Mouse (Mus musculus) gastrocnemius, postnatal 4 days (tissue): ENCODE measurements around the gene Hist1h1a. TPM values are rescaled to one million over a fixed set of nuclear protein-coding genes. Genes with fewer than 3 reads are reported as not detected.
"Not testable (repeated sequence)": the region's sequence is repeated elsewhere in the genome, so short reads cannot be mapped to it uniquely, and the experiment has no call there.

Experiments used
- DNase-seq, 2 experiments: peaks; one replicate each; pipeline ENCODE4 v3.0.0; 2021 to 2022; ENCODE audit warnings: low spot score in 2 of 2, mixed read lengths in 2 of 2
- long read RNA-seq, 2 experiments: library from polyadenylated mRNA; stranded (forward); transcript quantifications; one replicate each; pipeline ENCODE4 v2.0.0; 2021
- total RNA-seq, 2 experiments: library from RNA; stranded (reverse); gene quantifications; 2 replicates each; pipeline ENCODE4 v1.2.3; 2021

Hist1h1a gene
- 100 to 1,000 TPM; 271 to 321 TPM for total RNA-seq
- long read RNA-seq, experiment 1: 0 reads
- long read RNA-seq, experiment 2: 0 reads

GRCm38 (mm10) chr13:23763586-23764323, at the start of gene Hist1h1a:
TSS of gene Hist1h1a (plus strand) at chr13:23763666.
- DNase-seq: peak; percentile 64 to 85

- no peak for DNase-seq
These were observed 47.0 kb upstream of the Hist1h1a start for GRCm38 (mm10) chr13:23716261-23717042.

- DNase-seq: no peak
These were observed 46.3 kb upstream of the Hist1h1a start for GRCm38 (mm10) chr13:23717176-23717575.

GRCm38 (mm10) chr13:23717593-23718245, 45.7 kb upstream of the Hist1h1a start:
- DNase-seq: not testable (repeated sequence)

GRCm38 (mm10) chr13:23724239-23724638, 39.2 kb upstream of the Hist1h1a start:
- DNase-seq: no peak

- DNase-seq: no peak
These were observed 38.3 kb upstream of the Hist1h1a start for GRCm38 (mm10) chr13:23725213-23725612.

- no peak for DNase-seq
These were observed 34.8 kb upstream of the Hist1h1a start for GRCm38 (mm10) chr13:23728472-23729191.

- no peak for DNase-seq
These were observed 34.3 kb upstream of the Hist1h1a start for GRCm38 (mm10) chr13:23729192-23729525.

- no peak for DNase-seq
These were observed 33.8 kb upstream of the Hist1h1a start for GRCm38 (mm10) chr13:23729706-23730105.

- no peak for DNase-seq
These were observed 33.0 kb upstream of the Hist1h1a start for GRCm38 (mm10) chr13:23730479-23730878.

- DNase-seq: no peak
These were observed 31.2 kb upstream of the Hist1h1a start for GRCm38 (mm10) chr13:23732156-23732804.

GRCm38 (mm10) chr13:23737091-23737490, 26.4 kb upstream of the Hist1h1a start:
- no peak for DNase-seq

- DNase-seq: no peak
These were observed 25.4 kb upstream of the Hist1h1a start for GRCm38 (mm10) chr13:23738041-23738440.

GRCm38 (mm10) chr13:23738677-23739068, 24.8 kb upstream of the Hist1h1a start, which contains the start of gene Hist1h1c:
TSS of gene Hist1h1c (plus strand) at chr13:23738808.
- peak; percentile 85 to 92 for DNase-seq

GRCm38 (mm10) chr13:23739069-23739921, 24.2 kb upstream of the Hist1h1a start:
- DNase-seq: peak; percentile 73 to 88

- no peak for DNase-seq
These were observed 23.6 kb upstream of the Hist1h1a start for GRCm38 (mm10) chr13:23739922-23740252.

- no peak for DNase-seq
These were observed 23.1 kb upstream of the Hist1h1a start for GRCm38 (mm10) chr13:23740256-23740840.

GRCm38 (mm10) chr13:23740910-23741309, 22.6 kb upstream of the Hist1h1a start:
- no peak for DNase-seq

- DNase-seq: no peak
These were observed 21.5 kb upstream of the Hist1h1a start for GRCm38 (mm10) chr13:23742007-23742406.
